Comparison of ENCODE assay signal across 35 mouse cellular contexts in the genomic region with DNA sequence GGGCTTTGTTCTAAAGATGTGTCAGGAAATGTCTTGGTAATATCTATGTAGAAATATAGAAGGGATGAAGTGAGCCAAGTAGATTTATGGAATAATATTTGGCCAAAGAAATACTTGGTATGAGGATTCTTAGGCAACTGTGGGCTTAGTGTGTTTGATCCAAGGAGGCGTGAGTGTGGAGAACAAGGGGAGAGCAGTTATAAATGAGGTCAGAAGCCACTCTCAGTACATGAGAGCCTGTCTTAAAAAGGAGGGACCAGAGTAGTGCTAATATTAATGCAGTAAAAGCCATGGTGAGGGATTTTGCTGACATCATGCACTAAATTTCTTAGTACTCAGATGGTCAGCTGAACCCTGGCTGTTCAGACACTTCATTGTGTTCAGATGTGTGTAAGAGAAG. TPM values are rescaled to one million over a fixed set of nuclear protein-coding genes. Genes with fewer than 3 reads are reported as not detected.
"Had no signal": no experiment of that assay in that cellular context is flagged by ENCODE, and none has a peak within 500 bp of the region (broad histone marks: within the 10 kb centered on the region; RNA-seq: fewer than 3 reads in every experiment).

No protein-coding gene starts in this region.

- H3K9me3 ChIP-seq: limb, embryonic 10.5 days; limb, embryonic 12.5 days; limb, embryonic 13.5 days; limb, embryonic 15.5 days; liver, embryonic 12.5 days; liver, embryonic 13.5 days; lung, embryonic 15.5 days; megakaryocyte, embryonic 14.5 days; midbrain, embryonic 10.5 days; midbrain, embryonic 12.5 days; midbrain, embryonic 13.5 days; midbrain, embryonic 15.5 days; neural tube, embryonic 12.5 days; neural tube, embryonic 13.5 days had no signal

- DNase-seq: left cerebral cortex, postnatal 4 days; liver; liver, embryonic 13.5 days; liver, postnatal 0 days; lung, adult 18-20 months; lung, adult 2 months; lung, embryonic 14.5 days; lung, postnatal 10 days; lung, postnatal 14 days; midbrain, embryonic 14.5 days had no signal

- H3K27ac ChIP-seq: left cerebral cortex, adult 2 months; limb, embryonic 10.5 days; limb, embryonic 12.5 days; limb, embryonic 13.5 days; limb, embryonic 15.5 days; liver, embryonic 12.5 days; liver, embryonic 13.5 days; liver, embryonic 14.5 days; lung, embryonic 15.5 days; macrophage; midbrain, embryonic 10.5 days; midbrain, embryonic 12.5 days; midbrain, embryonic 13.5 days; midbrain, embryonic 15.5 days; neural tube, embryonic 12.5 days; neural tube, embryonic 13.5 days had no signal

- H3K4me2 ChIP-seq: limb, embryonic 12.5 days; limb, embryonic 13.5 days; limb, embryonic 15.5 days; liver, embryonic 12.5 days; liver, embryonic 13.5 days; lung, embryonic 14.5 days; lung, embryonic 15.5 days; midbrain, embryonic 11.5 days; midbrain, embryonic 12.5 days; midbrain, embryonic 13.5 days; midbrain, embryonic 15.5 days; neural tube, embryonic 12.5 days; neural tube, embryonic 13.5 days had no signal

- H3K4me3 ChIP-seq: left cerebral cortex, adult 2 months; limb, embryonic 10.5 days; limb, embryonic 12.5 days; limb, embryonic 13.5 days; limb, embryonic 15.5 days; liver, embryonic 12.5 days; liver, embryonic 13.5 days; lung, embryonic 15.5 days; midbrain, embryonic 10.5 days; midbrain, embryonic 12.5 days; midbrain, embryonic 13.5 days; midbrain, embryonic 15.5 days; myocyte; neural tube, embryonic 12.5 days; neural tube, embryonic 13.5 days had no signal

- H3K4me1 ChIP-seq: limb, embryonic 10.5 days; limb, embryonic 12.5 days; limb, embryonic 13.5 days; limb, embryonic 15.5 days; lung, embryonic 15.5 days; midbrain, embryonic 10.5 days; midbrain, embryonic 12.5 days; midbrain, embryonic 13.5 days; midbrain, embryonic 15.5 days; neural tube, embryonic 12.5 days; neural tube, embryonic 13.5 days had no signal

- H3K9ac ChIP-seq: limb, embryonic 12.5 days; limb, embryonic 13.5 days; limb, embryonic 15.5 days; liver, embryonic 12.5 days; liver, embryonic 13.5 days; liver, embryonic 14.5 days; liver, postnatal 0 days; lung, embryonic 14.5 days; lung, embryonic 15.5 days; midbrain, embryonic 12.5 days; midbrain, embryonic 13.5 days; midbrain, embryonic 15.5 days; neural tube, embryonic 12.5 days; neural tube, embryonic 13.5 days had no signal

- H3K27me3 ChIP-seq: limb, embryonic 12.5 days; limb, embryonic 13.5 days; limb, embryonic 15.5 days; liver, embryonic 12.5 days; liver, embryonic 13.5 days; lung, embryonic 15.5 days; megakaryocyte, embryonic 14.5 days; midbrain, embryonic 12.5 days; midbrain, embryonic 13.5 days; midbrain, embryonic 15.5 days; neural tube, embryonic 12.5 days; neural tube, embryonic 13.5 days had no signal

- ATAC-seq: liver, embryonic 12.5 days; liver, postnatal 0 days; midbrain, embryonic 13.5 days; midbrain, embryonic 15.5 days; midbrain, embryonic 16.5 days had no signal

RNA-seq across cellular contexts. Expression of a gene that starts 7.2 kb away (rescaled TPM):
- polyA plus RNA-seq: limb, embryonic 10.5 days; limb, embryonic 11.5 days; limb, embryonic 12.5 days; liver, embryonic 12.5 days; lung, embryonic 14.5 days; lung, embryonic 15.5 days; macrophage; midbrain, embryonic 11.5 days; midbrain, embryonic 12.5 days; midbrain, embryonic 13.5 days; midbrain, embryonic 14.5 days; midbrain, embryonic 15.5 days; midbrain, embryonic 16.5 days; midbrain, postnatal 0 days; myocyte; neural tube, embryonic 11.5 days; neural tube, embryonic 12.5 days; neural tube, embryonic 13.5 days had no signal

RNA-seq across cellular contexts. Expression of a gene that starts 10.0 kb away (rescaled TPM):
- polyA plus RNA-seq: limb, embryonic 10.5 days; limb, embryonic 11.5 days; limb, embryonic 12.5 days; limb, embryonic 13.5 days; limb, embryonic 14.5 days; limb, embryonic 15.5 days; liver, adult 2 months; liver, embryonic 12.5 days; liver, embryonic 13.5 days; liver, embryonic 14.5 days; liver, embryonic 16.5 days; liver, postnatal 0 days; lung, adult 2 months; lung, embryonic 14.5 days; lung, embryonic 15.5 days; macrophage; midbrain, embryonic 10.5 days; midbrain, embryonic 11.5 days; midbrain, embryonic 12.5 days; midbrain, embryonic 13.5 days; midbrain, embryonic 14.5 days; midbrain, embryonic 15.5 days; midbrain, embryonic 16.5 days; midbrain, postnatal 0 days; myocyte; neural tube, embryonic 11.5 days; neural tube, embryonic 12.5 days; neural tube, embryonic 13.5 days had no signal

RNA-seq across cellular contexts. Expression of a gene that starts 11.3 kb away (rescaled TPM):
- polyA plus RNA-seq: macrophage, myocyte had no signal

RNA-seq across cellular contexts. Expression of a gene that starts 30.2 kb away (rescaled TPM):
- polyA plus RNA-seq: liver, adult 2 months; lung, adult 2 months; macrophage had no signal
